Mouse (Mus musculus) splenic B cell, adult 2 months (primary cell): ENCODE results near the gene Rbpjl.
A peak's percentile ranks its signal among the peaks of the same experiment; 100 is the strongest.

ENCODE experiments used
- DNase-seq: peaks from one replicate; pipeline ENCODE4 v3.0.0-alpha.2; 2011; ENCODE audit warnings: low read depth, low spot score
- H3K27me3 ChIP-seq: 2 replicates; pipeline ENCODE4 v1.6.1; 2012; ENCODE audit warnings: mild to moderate bottlenecking, low read length, moderate library complexity, mixed read lengths; ENCODE audit not compliant: control insufficient read depth, poor library complexity, insufficient read depth, severe bottlenecking
- H3K36me3 ChIP-seq: 2 replicates; pipeline ENCODE4 v1.6.1; 2012; ENCODE audit warnings: mild to moderate bottlenecking, low read length, moderate library complexity, mixed read lengths; ENCODE audit not compliant: control insufficient read depth, poor library complexity, insufficient read depth, severe bottlenecking

Rbpjl gene

GRCm38 (mm10) chr2:164453887-164454500 is 51.1 kb downstream of the Rbpjl start:
- DNase-seq = no peak
- Histone ChIP-seq H3K36me3 (no peaks in the 10 kb centered on the region), H3K27me3 (no peaks in the 10 kb centered on the region)

- no peaks in the 10 kb centered on the region for H3K27me3 ChIP-seq
- H3K36me3 ChIP-seq = no peaks in the 10 kb centered on the region
- no peak for DNase-seq
Measured at GRCm38 (mm10) chr2:164454846-164455245, 51.9 kb downstream of the Rbpjl start.

GRCm38 (mm10) chr2:164455421-164456190 is 52.7 kb downstream of the Rbpjl start:
- Histone ChIP-seq H3K27me3 (no peaks in the 10 kb centered on the region), H3K36me3 (no peaks in the 10 kb centered on the region)
- DNase-seq = no peak

- no peak for DNase-seq
- Histone ChIP-seq H3K27me3 (no peaks in the 10 kb centered on the region), H3K36me3 (no peaks in the 10 kb centered on the region)
Measured at GRCm38 (mm10) chr2:164456413-164456812, 53.5 kb downstream of the Rbpjl start.

GRCm38 (mm10) chr2:164456864-164457300 is 53.9 kb downstream of the Rbpjl start, which contains the start of gene Sys1:
Gene Sys1, plus strand, starts transcription at chr2:164456964.
- Histone ChIP-seq H3K36me3 (no peaks in the 10 kb centered on the region; the same call in 1 of the 2 replicates), H3K27me3 (no peaks in the 10 kb centered on the region)
- DNase-seq = peak; percentile 53

- no peak for DNase-seq
- H3K27me3 ChIP-seq = no peaks in the 10 kb centered on the region
Measured at GRCm38 (mm10) chr2:164457942-164458341, 55.0 kb downstream of the Rbpjl start.

GRCm38 (mm10) chr2:164458535-164458934 is 55.6 kb downstream of the Rbpjl start:
- Histone ChIP-seq H3K27me3 (no peaks in the 10 kb centered on the region), H3K36me3 (no peaks in the 10 kb centered on the region; the same call in 1 of the 2 replicates)
- peak; percentile 52 for DNase-seq

More at GRCm38 (mm10) chr2:164457942-164458341, 55.0 kb downstream of the Rbpjl start:
- no peaks in the 10 kb centered on the region; the same call in 1 of the 2 replicates for H3K36me3 ChIP-seq

GRCm38 (mm10) chr2:164460745-164461551 is 58.0 kb downstream of the Rbpjl start, which contains the start of gene Gm20458:
Gene Gm20458, plus strand, starts transcription at chr2:164460967.
- peak; percentile 97 for DNase-seq
- peaks cover 5% of the 10 kb centered on the region; the same call in 1 of the 2 replicates for H3K36me3 ChIP-seq

More at GRCm38 (mm10) chr2:164460745-164461551, 58.0 kb downstream of the Rbpjl start, which contains the start of gene Gm20458:
- H3K27me3 ChIP-seq = no peaks in the 10 kb centered on the region
